Mouse (Mus musculus): ENCODE measurements around the gene Ly75. TPM values are rescaled to one million over a fixed set of nuclear protein-coding genes. Genes with fewer than 3 reads are reported as not detected.

Gene Ly75
- total and polyA plus RNA-seq, 2 experiments from 2014 or later, result 1.5 to 2.9 TPM

DNA sequence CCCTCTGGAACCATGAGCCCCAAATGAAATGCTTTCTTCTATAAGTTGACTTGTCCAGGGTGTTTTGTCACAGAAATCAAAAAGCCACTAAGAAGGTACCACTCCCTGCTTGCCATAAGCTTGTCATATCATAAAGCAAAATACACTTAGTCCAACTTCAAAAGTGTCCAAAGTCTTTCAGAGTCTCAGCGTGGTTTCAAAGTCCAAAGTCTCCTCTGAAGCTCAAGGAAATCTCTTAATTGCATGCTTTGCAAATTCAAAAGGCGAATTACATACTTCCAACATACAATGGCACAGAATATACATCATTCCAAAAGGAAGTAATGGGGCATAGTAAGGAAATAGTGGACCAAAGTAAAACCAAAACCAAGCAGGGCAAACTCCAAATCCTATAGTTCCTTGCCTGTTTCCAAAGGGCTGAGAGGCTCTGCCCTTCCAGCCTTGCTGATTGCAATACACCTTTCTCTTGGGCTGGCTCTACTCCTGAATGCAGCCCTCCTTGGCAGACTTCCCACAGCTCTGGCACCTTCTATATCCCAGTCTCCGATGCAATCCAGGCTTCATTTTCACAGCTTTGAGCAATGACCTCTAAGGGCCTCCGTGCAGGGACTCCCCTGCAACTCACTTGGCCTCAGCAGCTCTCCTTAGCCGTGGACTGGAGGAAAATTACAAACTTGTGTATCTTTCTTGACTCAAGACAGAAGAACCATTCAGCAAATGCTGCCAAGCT lies 122.3 kb downstream of the Ly75 start:
- 87% methylated on average over 5 of the region's 5 CpGs for WGBS
- Histone ChIP-seq H3K27me3 (ENCODE audit: insufficient read depth, low read length) (no peaks in the 10 kb centered on the region), H3K36me3 (ENCODE audit: insufficient read depth, low read length) (no peaks in the 10 kb centered on the region)

DNA sequence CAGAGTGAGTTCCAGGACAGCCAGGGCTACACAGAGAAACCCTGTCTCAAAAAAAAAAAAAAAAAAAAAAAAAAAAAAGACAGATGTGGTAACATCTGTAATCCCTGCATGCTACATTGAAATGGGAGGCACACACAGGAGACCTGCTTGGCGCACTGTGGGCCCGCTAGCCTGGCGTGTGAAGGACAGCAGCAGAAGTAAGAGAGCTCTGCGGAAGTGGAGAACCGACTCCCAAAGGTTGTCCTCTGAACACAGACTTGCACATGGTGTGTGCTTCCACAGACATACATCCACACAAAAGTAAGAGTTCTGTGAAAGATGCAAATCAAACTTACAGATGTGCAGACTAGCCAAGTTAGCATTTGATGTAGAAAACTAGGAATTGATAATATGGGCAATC lies 123.9 kb downstream of the Ly75 start:
- H3K27me3 ChIP-seq (ENCODE audit: insufficient read depth, low read length), result no peaks in the 10 kb centered on the region
- no peak overlapping the region for H3K4me2 ChIP-seq (ENCODE audit: low read depth, low read length, poor library complexity, severe bottlenecking)
- DNase-seq (ENCODE audit: low spot score), result no peak
- no peaks in the 10 kb centered on the region for H3K4me1 ChIP-seq (ENCODE audit: insufficient read depth, low read length)
- no peak overlapping the region for H3K9ac ChIP-seq (replicated peaks; ENCODE audit: low read length, poor library complexity, severe bottlenecking)
- no peak overlapping the region for H3K27ac ChIP-seq (ENCODE audit: low read depth, low read length)
- no peak overlapping the region for H3K4me3 ChIP-seq (ENCODE audit: low read depth, low read length)
- WGBS, result 97% methylated on average over 5 of the region's 5 CpGs
- TF ChIP-seq CTCF (IDR thresholded peaks at IDR 0.05), result no peak
- H3K9me3 ChIP-seq (ENCODE audit: low read length), result no peaks in the 10 kb centered on the region
- ATAC-seq (ENCODE audit: low FRiP score), result no peak
- H3K36me3 ChIP-seq (ENCODE audit: insufficient read depth, low read length), result no peaks in the 10 kb centered on the region

More for the DNA sequence above, 122.3 kb downstream of the Ly75 start:
- no peak overlapping the region for H3K4me2 ChIP-seq (ENCODE audit: low read depth, low read length, poor library complexity, severe bottlenecking)
- H3K4me3 ChIP-seq (ENCODE audit: low read depth, low read length), result no peak overlapping the region
- no peak for ATAC-seq (ENCODE audit: low FRiP score)
- H3K4me1 ChIP-seq (ENCODE audit: insufficient read depth, low read length), result no peaks in the 10 kb centered on the region
- H3K9me3 ChIP-seq (ENCODE audit: low read length), result no peaks in the 10 kb centered on the region
- TF ChIP-seq CTCF (IDR thresholded peaks at IDR 0.05), result no peak
- H3K27ac ChIP-seq (ENCODE audit: low read depth, low read length), result no peak overlapping the region
- H3K9ac ChIP-seq (replicated peaks; ENCODE audit: low read length, poor library complexity, severe bottlenecking), result no peak overlapping the region
- no peak for DNase-seq (ENCODE audit: low spot score)

DNA sequence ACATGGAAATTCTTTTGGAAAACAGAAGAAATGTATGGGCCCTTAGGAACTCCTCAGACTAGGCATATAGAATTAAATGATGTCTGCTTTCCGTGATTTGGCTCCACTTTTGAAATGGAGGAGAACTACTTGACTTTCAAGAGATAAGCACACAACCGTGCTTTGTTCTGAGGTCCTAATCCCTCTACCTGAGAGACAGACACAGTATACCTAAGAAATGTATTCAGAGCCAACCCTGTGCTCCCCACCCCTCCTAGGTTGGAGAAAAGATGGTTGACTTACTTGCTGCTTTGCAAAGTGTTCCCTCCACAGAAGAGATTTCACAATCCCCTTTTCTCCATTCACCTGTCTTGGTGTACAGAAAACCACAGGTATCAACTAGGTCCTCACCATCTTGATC lies 126.4 kb downstream of the Ly75 start:
- WGBS, result 92% methylated on average over 2 of the region's 2 CpGs

DNA sequence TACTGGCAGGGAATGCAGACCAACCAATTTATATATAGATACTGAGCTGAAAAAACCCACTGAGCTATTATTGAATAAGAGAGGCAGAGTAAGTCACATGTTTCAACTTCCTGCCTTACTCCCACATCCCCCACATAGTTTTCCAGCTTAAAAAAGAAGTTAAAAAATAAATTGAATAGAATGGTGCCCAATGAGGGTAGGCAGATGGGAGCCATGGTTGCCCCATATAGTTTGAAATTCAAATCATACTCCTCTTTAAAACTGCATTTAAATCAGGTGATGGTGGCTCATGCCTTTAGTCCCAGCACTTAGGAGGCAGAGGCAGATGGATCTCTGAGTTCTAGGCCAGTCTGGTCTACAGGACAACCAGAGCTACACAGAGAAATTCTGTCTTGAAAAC lies 129.6 kb downstream of the Ly75 start:
- no peak for ATAC-seq (ENCODE audit: low FRiP score)

More for the DNA sequence above, 126.4 kb downstream of the Ly75 start:
- H3K27ac ChIP-seq (ENCODE audit: low read depth, low read length), result no peak overlapping the region
- no peaks in the 10 kb centered on the region for H3K27me3 ChIP-seq (ENCODE audit: insufficient read depth, low read length)
- no peaks in the 10 kb centered on the region for H3K4me1 ChIP-seq (ENCODE audit: insufficient read depth, low read length)
- no peaks in the 10 kb centered on the region for H3K36me3 ChIP-seq (ENCODE audit: insufficient read depth, low read length)
- no peaks in the 10 kb centered on the region for H3K9me3 ChIP-seq (ENCODE audit: low read length)
- H3K4me3 ChIP-seq (ENCODE audit: low read depth, low read length), result no peak overlapping the region
- H3K4me2 ChIP-seq (ENCODE audit: low read depth, low read length, poor library complexity, severe bottlenecking), result no peak overlapping the region
- no peak overlapping the region for H3K9ac ChIP-seq (replicated peaks; ENCODE audit: low read length, poor library complexity, severe bottlenecking)
- ATAC-seq (ENCODE audit: low FRiP score) (no peak), DNase-seq (ENCODE audit: low spot score) (no peak)
- no peak for TF ChIP-seq CTCF (IDR thresholded peaks at IDR 0.05)

DNA sequence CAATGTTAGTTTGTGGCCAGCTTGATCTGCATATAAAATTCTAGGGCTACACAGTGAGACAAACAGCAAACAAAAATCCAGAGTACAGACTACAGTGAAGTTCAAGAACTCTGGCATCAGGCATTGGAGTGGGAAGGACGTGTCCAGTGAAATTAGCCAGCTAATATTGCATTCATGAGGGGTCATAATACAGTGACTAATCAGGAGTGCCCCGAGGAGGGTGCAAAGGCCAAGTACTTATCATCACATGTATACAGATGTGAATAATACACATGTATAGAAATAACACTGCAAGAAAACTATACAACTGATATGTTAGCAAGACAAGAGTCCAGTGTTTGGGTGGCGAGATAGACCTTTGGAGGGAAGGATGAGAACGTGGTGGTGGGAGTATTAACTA lies 130.3 kb downstream of the Ly75 start:
- no peak for TF ChIP-seq CTCF (IDR thresholded peaks at IDR 0.05)
- Histone ChIP-seq H3K9me3 (ENCODE audit: low read length) (no peaks in the 10 kb centered on the region), H3K4me1 (ENCODE audit: insufficient read depth, low read length) (no peaks in the 10 kb centered on the region), H3K36me3 (ENCODE audit: insufficient read depth, low read length) (no peaks in the 10 kb centered on the region), H3K27ac (ENCODE audit: low read depth, low read length) (no peak overlapping the region), H3K27me3 (ENCODE audit: insufficient read depth, low read length) (no peaks in the 10 kb centered on the region), H3K9ac (replicated peaks; ENCODE audit: low read length, poor library complexity, severe bottlenecking) (no peak overlapping the region), H3K4me3 (ENCODE audit: low read depth, low read length) (no peak overlapping the region), H3K4me2 (ENCODE audit: low read depth, low read length, poor library complexity, severe bottlenecking) (no peak overlapping the region)
- ATAC-seq (ENCODE audit: low FRiP score) (no peak), DNase-seq (ENCODE audit: low spot score) (no peak)
- WGBS, result 91% methylated on average over 4 of the region's 4 CpGs

More for the DNA sequence above, 129.6 kb downstream of the Ly75 start:
- no peak for DNase-seq (ENCODE audit: low spot score)
- no peak overlapping the region for H3K4me2 ChIP-seq (ENCODE audit: low read depth, low read length, poor library complexity, severe bottlenecking)
- no peaks in the 10 kb centered on the region for H3K4me1 ChIP-seq (ENCODE audit: insufficient read depth, low read length)
- no peaks in the 10 kb centered on the region for H3K36me3 ChIP-seq (ENCODE audit: insufficient read depth, low read length)
- no peak for TF ChIP-seq CTCF (IDR thresholded peaks at IDR 0.05)
- H3K9me3 ChIP-seq (ENCODE audit: low read length), result no peaks in the 10 kb centered on the region
- H3K9ac ChIP-seq (replicated peaks; ENCODE audit: low read length, poor library complexity, severe bottlenecking), result no peak overlapping the region
- no peak overlapping the region for H3K27ac ChIP-seq (ENCODE audit: low read depth, low read length)
- H3K4me3 ChIP-seq (ENCODE audit: low read depth, low read length), result no peak overlapping the region
- no peaks in the 10 kb centered on the region for H3K27me3 ChIP-seq (ENCODE audit: insufficient read depth, low read length)

Other genes with a start within 250 kb of the Ly75 start
- gene Baz2b, start 173.5 kb downstream of the Ly75 start, total RNA-seq (2014; rRNA removed), result 89.3 and 99.9 TPM in 2 replicates
- 59.0 and 72.3 TPM in 2 replicates for gene Baz2b, start 173.5 kb downstream of the Ly75 start, polyA plus RNA-seq (2015; fragmentation: Nextera tagmentation; extraction: Ambion mirVana)
- gene March7, start 173.4 kb downstream of the Ly75 start, total RNA-seq (2014; rRNA removed), result 67.1 and 103 TPM in 2 replicates
- 72.1 and 76.2 TPM in 2 replicates for gene March7, start 173.4 kb downstream of the Ly75 start, polyA plus RNA-seq (2015; fragmentation: Nextera tagmentation; extraction: Ambion mirVana)
- 3.6 and 6.1 TPM in 2 replicates for gene Cd302, start 98.8 kb downstream of the Ly75 start, total RNA-seq (2014; rRNA removed)
- 16.8 and 17.4 TPM in 2 replicates for gene Cd302, start 98.8 kb downstream of the Ly75 start, polyA plus RNA-seq (2015; fragmentation: Nextera tagmentation; extraction: Ambion mirVana)
- 0.16 and 0.66 TPM in 2 replicates for gene Pla2r1, start 170.0 kb upstream of the Ly75 start, total RNA-seq (2014; rRNA removed)
- 0.28 and 0.34 TPM in 2 replicates for gene Pla2r1, start 170.0 kb upstream of the Ly75 start, polyA plus RNA-seq (2015; fragmentation: Nextera tagmentation; extraction: Ambion mirVana)

Data from midbrain, postnatal 0 days (tissue).